Mouse (Mus musculus) cerebellum, postnatal 25 days (tissue): ENCODE measurements at regions not wholly inside any gene's neighbourhood (a gene's known extent, or its start where the extent isn't known, plus 50 kb on each side); places are given as distances from the start of the nearest gene placed in this dataset.
"Not testable (repeated sequence)": the region's sequence is repeated elsewhere in the genome, so short reads cannot be mapped to it uniquely, and the experiment has no call there.

Experiments used
- DNase-seq, 2 experiments: peaks; one replicate each; pipeline ENCODE4 v3.0.0; 2021; ENCODE audit warnings: mixed read lengths in 2 of 2

GRCm38 (mm10) chr8:126081279-126081678 is 86.3 kb downstream of the Kcnk1 start:
- peak; percentile 32 to 54 for DNase-seq

DNA sequence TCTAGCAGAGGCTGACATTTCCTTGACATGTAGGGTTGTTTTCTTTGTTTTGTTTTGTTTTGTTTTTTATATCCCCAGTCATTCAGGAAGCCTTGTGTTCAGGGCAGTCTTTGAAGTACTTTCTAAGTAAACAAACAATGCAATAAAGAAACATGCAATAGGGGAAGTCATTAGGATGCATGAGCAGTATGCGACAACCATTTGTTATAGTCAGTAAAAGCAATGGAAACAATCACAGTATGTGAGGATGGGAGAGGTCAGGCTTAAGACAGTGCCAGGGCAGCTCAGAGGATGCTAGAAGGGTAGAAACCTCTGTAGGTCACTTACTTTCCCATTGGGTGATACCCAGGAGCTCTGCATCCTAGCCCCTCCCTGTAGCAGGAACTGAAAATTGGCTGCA is 87.9 kb downstream of the Kcnk1 start:
- DNase-seq, result no peak

DNA sequence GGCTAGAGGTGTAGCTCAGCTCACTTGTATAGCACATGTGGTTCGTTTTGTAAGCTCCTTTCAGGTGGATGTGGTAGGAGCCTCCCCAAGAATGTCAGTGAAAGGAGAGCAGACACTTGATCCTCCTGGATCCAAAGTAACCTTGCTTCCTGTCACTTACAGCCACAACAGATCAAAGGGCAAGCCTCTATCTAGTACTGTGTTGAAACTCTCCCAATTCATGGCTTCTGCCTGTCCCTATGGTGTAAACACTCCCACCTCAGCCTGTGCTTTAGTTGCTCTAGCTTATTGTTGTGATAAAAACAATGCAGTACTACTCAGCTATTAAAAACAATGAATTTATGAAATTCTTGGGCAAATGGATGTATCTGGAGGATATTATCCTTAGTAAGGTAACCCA is 95.8 kb downstream of the Kcnk1 start:
- no peak for DNase-seq

DNA sequence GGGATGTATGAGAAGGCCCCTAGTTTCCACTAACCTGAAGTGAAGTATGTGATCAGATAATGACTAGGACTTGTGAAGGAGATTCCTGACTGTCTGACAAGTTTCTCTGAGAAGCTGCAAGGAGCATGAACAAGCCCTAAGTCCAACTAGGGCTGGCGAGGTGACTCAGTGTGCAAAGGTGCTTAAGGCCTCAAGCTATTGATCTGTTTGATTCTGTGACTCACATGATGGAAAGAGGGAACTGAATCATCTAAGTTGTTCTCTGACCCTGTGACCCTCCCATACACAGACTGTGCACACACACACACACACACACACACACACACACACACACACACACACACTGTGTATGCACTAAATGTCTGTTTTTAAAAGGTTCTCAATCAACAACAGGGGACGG is 99.0 kb downstream of the Kcnk1 start:
- DNase-seq, result no peak

DNA sequence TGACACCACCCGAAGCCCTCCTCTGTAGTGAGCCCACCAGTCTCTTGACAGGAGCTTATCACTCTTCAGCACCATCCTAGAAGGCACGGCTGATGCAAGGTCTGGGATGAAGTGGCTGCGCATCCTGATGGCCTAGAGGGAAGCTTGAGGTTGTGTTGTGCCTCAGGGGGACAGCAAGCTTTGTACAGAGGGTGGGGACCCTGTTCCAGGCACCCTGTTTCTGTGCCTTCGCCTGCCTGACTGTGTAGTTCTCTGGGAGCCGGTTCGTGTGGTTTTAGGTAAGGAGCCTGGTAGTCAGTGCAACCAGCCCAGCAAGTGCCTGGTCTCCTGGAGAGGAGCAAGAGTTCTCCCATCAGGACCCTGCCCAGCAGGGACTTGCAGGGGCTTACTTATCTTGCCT is 101.1 kb downstream of the Kcnk1 start:
- DNase-seq, result no peak

DNA sequence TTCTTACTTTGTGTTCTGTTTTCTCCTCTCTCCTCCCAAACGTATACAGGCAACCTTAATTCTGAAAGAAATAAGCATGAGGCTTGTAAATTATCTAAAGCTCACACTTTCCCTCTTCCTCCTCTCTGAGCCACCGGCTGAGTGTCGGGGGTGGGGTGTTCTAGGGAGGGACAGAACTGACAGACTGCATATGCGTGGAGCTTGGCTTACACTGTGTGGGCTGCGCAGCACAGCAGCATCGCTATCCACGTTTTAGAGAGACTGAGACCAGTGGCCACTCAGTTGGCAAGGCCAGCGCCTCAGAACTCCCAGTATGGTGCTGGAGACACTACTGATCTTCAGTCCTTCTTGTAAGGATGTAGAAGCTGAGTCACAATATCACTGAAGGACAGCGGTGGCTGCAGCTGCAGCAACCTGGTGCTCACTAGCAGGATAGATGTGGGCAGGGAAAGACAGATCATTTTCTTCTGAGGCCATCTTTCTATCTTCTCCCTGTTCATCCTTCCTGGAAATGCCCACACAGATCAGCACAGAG is 101.7 kb downstream of the Kcnk1 start:
- no peak for DNase-seq

DNA sequence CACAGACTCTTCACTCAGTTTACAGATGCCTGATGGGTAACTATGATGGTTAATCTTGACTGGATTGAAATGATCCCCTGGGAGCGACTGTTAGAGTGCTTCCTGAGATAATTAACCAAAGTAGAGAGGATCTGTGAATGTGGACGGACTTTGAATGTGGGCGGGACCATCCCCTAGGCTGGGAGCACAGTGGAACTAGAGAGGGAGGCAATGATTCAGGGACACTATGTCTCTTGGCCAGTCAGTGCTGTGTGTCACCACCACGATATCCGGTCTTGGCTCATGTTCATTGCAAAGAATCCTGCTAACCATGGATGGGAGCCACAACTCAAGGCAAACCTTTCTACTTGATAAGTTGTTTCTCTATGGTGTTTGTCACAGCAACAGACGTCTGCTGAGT is 103.9 kb downstream of the Kcnk1 start:
- no peak for DNase-seq

DNA sequence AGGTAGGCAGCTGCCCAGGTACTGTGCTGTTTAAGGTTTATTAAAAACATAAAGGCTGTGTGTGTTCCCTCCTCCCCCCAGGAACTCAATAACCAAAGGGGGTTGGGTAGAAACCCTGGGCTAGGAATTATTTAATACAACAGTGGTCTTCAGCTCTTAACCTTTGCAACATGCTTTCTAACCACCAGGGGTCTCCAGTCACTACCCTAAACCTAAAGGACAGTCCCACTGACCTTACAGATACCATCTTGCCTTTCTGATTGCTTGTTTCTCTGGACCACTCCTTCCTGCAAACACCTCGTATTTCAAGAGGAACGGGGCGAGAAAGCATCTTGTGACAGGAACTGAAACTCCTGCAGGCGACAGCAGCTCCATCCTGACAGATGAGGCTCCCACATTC is 104.9 kb downstream of the Kcnk1 start:
- DNase-seq, result no peak

GRCm38 (mm10) chr8:126105043-126105442 is 110.1 kb downstream of the Kcnk1 start:
- no peak for DNase-seq

DNA sequence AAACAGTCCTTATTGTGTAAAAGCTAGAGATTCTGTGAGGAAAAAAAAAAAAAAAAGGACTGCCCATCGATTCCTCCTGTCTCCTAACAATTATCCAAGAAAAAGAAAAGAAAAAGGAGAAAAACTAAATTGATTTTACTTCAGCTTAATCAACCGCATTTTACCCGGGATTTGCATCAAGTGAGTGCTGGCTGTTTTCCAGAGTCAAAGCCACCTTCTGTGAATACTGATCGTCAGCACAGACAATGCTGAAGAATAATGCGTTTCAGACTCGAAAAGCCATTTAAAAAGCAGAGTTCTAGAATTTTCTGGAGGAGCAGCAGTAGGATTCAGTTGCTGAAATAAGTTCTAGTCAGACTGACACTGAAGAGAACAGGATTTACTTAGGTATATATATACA is 131.1 kb downstream of the Kcnk1 start:
- DNase-seq, result no peak

- DNase-seq, result no peak
Measured at GRCm38 (mm10) chr8:126132076-126132475, 137.1 kb downstream of the Kcnk1 start.

DNA sequence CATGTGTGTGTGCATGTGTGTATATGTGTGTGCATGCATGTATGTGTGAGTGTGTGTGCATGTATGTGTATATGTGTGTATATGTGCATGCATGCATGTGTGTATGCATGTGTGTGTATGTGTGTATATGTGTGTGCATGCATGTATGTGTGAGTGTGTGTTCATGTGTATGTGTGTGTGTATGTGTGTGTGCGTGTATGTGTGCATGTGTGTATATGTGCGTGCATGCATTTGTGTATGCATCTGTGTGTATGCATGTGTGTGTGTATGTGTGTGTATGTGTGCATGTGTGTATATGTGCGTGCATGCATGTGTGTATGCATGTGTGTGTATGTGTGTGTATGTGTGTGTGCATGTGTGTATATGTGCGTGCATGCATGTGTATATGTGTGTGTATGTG is 137.9 kb downstream of the Kcnk1 start:
- not testable (repeated sequence) for DNase-seq

GRCm38 (mm10) chr8:126135100-126135499 is 140.1 kb downstream of the Kcnk1 start:
- DNase-seq, result no peak

GRCm38 (mm10) chr8:126135573-126135972 is 140.6 kb downstream of the Kcnk1 start:
- DNase-seq, result no peak

DNA sequence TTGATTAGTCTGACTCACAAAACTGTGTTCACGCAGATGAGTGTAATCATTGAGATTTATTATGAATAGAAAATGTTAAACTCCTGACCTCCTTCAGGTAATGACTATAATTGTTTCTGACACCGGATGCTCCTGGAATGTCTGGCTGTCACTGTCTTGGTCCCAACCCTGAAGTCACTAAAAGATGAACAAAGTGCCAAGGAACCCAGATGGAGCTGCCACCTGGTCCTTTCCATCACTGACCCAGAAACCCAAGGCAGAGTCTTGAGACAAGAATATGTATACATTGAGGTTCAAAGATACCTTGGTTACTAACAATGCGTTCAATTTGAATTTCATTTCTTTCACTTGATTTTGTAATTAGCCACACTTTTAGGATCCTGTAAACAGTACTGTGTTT is 142.0 kb downstream of the Kcnk1 start:
- peak; percentile 82 to 86 for DNase-seq

DNA sequence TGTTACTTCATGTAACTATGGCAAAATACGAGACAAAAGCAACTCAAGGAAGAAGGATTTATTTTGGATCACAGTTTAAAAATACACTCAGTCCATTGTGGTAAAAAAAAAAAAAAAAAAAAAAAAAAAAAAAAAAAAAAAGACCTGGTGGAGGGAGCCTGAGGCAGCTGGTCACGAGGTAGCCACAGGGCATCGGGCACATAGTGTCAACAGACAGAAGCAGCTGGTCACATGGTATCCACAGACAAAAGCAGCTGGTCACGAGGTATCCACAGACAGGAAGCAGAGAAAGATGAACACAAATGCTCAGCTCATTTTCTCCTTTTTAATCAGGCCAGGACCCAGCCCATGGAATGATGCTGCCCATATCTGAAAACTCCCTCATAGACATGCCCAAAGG is 142.5 kb downstream of the Kcnk1 start:
- peak in 1 of 2 experiments; percentile 36 for DNase-seq

DNA sequence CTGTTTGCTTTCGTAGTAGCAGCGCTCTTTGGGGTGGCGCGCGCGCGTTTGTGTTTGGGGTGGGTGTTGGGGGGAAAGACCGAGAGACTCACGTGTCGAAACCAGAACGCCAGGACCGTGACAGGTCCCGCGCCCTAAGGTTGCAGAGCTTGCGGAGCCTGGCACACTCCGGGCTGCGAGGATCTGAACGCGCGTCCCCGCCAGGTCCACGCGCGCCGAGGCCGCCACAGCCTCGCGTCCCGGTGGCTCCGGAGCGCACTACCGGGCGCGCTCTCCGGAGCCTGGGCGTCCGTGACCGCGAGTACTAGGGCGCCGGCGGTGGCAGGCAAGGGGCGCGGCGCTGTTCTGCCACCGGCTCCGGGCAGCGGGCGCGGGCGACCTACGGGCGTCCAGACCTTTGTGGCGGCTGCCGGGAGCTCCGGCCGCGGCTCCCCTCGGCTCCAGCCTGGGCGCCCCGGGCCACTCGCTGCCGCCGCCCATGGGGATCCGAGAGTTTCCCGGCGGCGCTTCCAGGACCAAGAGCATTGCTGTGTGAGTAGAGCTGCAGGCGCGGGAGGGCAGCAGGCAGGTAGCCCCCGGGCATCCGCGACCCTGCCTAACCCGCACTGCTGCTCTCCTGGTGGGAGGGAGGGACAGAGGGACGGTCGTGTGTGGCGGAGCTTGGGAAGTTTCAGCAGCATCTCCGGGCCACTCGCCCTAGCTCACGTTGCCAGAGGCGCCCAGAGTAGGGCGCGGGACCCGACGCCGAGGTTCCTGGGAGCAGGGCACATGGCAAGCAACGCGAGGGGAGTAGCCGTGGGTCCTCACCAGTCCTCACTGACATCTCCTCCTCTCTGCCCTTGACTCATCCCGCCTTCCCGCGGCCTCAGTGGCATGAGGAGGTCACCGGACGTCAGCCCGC is 143.9 kb downstream of the Kcnk1 start:
- DNase-seq, result peak; percentile 82

DNA sequence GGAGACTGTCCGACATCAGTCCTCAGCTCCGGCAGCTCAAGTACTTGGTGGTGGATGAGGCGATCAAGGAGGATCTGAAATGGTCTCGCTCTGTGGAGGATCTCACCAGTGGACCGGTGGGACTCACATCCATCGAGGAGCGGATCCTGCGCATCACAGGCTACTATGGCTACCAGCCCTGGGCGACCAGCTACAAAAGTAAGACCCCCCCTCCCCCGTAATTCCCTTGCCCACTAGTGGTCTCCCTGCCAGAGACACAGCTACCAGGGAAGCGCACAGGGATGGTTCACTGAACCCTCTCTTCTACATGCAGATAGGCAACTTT is 144.5 kb downstream of the Kcnk1 start:
- no peak for DNase-seq

GRCm38 (mm10) chr8:126140998-126141397 is 146.0 kb downstream of the Kcnk1 start:
- DNase-seq, result peak in 1 of 2 experiments; percentile 40

- no peak for DNase-seq
Measured at GRCm38 (mm10) chr8:126151527-126151926, 146.8 kb upstream of the Slc35f3 start.

DNA sequence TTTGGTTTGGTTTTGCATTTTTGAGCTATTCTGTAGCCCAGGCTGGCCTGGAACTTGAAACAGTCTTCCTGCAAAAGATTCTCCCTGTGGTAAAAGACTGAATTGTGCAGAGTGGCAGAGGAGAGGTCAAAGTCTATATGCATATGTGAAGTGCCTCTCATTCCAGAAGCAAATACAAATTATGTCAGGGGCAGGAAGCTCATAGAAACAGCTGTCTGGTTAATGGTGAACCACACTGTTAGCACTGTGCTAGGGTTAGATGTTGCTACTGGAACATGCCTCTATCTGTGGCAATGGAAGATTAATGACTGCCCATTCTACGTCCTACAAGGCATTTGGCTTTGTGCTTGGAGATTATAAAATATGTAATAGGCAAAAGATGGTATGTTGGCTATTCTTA is 144.4 kb upstream of the Slc35f3 start:
- no peak for DNase-seq

- peak; percentile 72 to 85 for DNase-seq
Measured at GRCm38 (mm10) chr8:126157452-126158185, 140.7 kb upstream of the Slc35f3 start.

DNA sequence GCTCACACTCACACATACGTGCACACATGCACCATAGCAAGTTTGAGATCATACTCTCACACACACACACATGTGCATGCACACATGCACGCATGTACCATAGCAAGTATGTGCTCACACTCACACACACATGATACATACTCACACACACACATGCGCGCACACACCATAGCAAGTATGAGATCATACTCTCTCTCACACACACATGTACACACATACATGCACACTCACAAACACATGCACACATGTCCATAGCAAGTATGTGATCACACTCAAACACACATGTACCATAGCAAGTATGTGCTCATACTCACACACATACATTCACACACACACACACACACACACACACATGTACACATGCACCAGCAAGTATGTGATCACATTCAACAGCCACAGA is 138.9 kb upstream of the Slc35f3 start:
- DNase-seq, result no peak

DNA sequence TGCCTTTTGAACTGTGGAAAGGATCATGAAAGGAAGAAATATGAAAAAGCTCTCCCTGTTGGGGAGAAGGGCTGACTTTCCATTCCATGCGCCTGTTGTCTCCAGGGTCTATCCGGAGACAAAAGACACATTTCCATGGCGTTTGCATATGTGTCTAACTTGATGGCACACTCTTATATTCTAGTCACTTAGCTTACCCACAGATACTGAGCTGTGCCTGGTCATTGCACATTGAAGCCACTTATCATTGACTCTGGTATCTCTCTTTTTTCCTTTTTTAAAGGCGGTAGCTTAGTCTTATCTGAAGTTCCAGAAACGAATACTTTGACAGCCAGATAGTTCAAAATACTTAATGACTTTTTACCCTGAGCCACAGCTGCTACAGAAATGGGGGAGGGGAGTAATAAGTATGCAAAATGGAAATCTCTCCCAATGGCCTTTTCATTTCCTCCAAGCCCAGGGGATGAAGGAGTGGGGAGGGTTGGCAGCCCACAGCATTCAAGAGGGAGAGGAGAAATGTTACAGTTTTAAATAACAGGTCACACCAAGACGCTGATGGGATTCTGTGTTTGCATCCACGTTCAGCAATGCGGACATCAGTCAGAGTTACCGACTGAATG is 137.9 kb upstream of the Slc35f3 start:
- DNase-seq, result no peak
